Mouse (Mus musculus) liver, embryonic 14.5 days (tissue): ENCODE results near the gene Slc37a4.

ENCODE experiments used
- CTCF ChIP-seq: IDR thresholded peaks from 2 replicates; pipeline ENCODE4 v1.5.1; 2016; ENCODE audit warnings: antibody characterized with exemption, low read depth, control low read depth
- EP300 ChIP-seq: IDR thresholded peaks from 2 replicates; pipeline ENCODE4 v1.6.1; 2016; ENCODE audit warnings: antibody characterized with exemption, low read depth

- TF ChIP-seq CTCF: no peak
- TF ChIP-seq EP300: no peak
These were observed 49.0 kb upstream of the Slc37a4 start for GRCm38 (mm10) chr9:44347621-44348020.
